Mouse (Mus musculus) bone marrow macrophage, adult 2 months (primary cell): ENCODE results near the gene Nhlrc2.

Experiments used
- CTCF ChIP-seq: IDR thresholded peaks from 2 replicates; pipeline ENCODE4 v1.5.1; 2012; ENCODE audit warnings: low read depth, mild to moderate bottlenecking, low read length, moderate library complexity
- POLR2A ChIP-seq: IDR thresholded peaks from 2 replicates; pipeline ENCODE4 v1.6.1; 2012; ENCODE audit warnings: mild to moderate bottlenecking, low read depth, low read length, borderline replicate concordance

DNA sequence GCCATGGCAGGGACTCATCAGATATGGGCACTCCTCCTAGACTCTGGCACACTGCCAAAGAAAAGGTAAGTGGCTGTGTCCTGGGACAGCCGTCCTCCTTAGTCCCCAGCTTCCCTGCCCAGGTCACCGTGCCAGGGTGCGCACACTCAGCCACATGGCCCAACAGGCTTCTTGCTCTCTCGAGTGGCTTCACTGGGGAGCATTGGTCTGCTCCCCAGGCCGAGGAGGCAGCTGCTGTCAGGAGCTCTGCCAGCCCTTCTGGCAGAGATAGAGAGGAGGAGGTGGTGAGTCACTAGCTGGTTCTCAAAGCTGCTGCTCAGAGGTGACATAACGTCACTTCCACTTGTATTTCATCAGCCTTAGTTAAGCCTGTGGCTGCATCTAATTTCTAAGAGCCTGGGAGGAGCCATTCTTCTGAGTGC is 40.2 kb downstream of the Nhlrc2 start:
- no peak for TF ChIP-seq CTCF
- no peak for TF ChIP-seq POLR2A
